Comparison of ENCODE assay signal across 12 mouse cellular contexts in genomic region chr12:102498726-102499125, GRCm38 (mm10). TPM values are rescaled to one million over a fixed set of nuclear protein-coding genes. Genes with fewer than 3 reads are reported as not detected.
A peak's percentile ranks its signal among the peaks of the same experiment; 100 is the strongest.
DNase-seq lines count a peak whose midpoint lies in the region; ATAC-seq lines count a peak whose summit lies in the region.
"Had no signal": no experiment of that assay in that cellular context is flagged by ENCODE, and none has a peak within 500 bp of the region (broad histone marks: within the 10 kb centered on the region; RNA-seq: fewer than 3 reads in every experiment).

No protein-coding gene starts in this region.

- H3K4me1 ChIP-seq in intestine, embryonic 14.5 days (replicated peaks; ENCODE audit: control insufficient read depth, insufficient read depth, low read length), result no peaks in the 10 kb centered on the region; the same call in 1 of the 2 replicates
- no peaks in the 10 kb centered on the region for H3K4me1 ChIP-seq in intestine, embryonic 16.5 days (ENCODE audit: control insufficient read depth, insufficient read depth, low read length)
- H3K4me1 ChIP-seq in midbrain, embryonic 11.5 days (ENCODE audit: control insufficient read depth, insufficient read depth, low read length), result no peaks in the 10 kb centered on the region

- H3K36me3 ChIP-seq in intestine, embryonic 14.5 days (ENCODE audit: control insufficient read depth, insufficient read depth, low read length), result peaks cover 30% of the 10 kb centered on the region
- peaks cover 6% of the 10 kb centered on the region; the same call in 1 of the 2 replicates for H3K36me3 ChIP-seq in intestine, embryonic 16.5 days (ENCODE audit: control insufficient read depth, insufficient read depth, low read length)
- H3K36me3 ChIP-seq in midbrain, embryonic 11.5 days (ENCODE audit: control insufficient read depth, insufficient read depth, low read length), result no peaks in the 10 kb centered on the region

- H3K27ac ChIP-seq in intestine, embryonic 14.5 days (ENCODE audit: low read depth), result peak overlapping the region; percentile 29
- no peak overlapping the region for H3K27ac ChIP-seq in intestine, embryonic 16.5 days (ENCODE audit: low read length)
- H3K27ac ChIP-seq in midbrain, embryonic 11.5 days (ENCODE audit: low read depth, low read length), result no peak overlapping the region

- no peak overlapping the region for H3K4me2 ChIP-seq in intestine, embryonic 14.5 days (ENCODE audit: low read length)
- no peak overlapping the region for H3K4me2 ChIP-seq in intestine, embryonic 16.5 days (ENCODE audit: low read depth, low read length)
- no peak overlapping the region for H3K4me2 ChIP-seq in midbrain, embryonic 11.5 days

- no peak overlapping the region for H3K9ac ChIP-seq in intestine, embryonic 14.5 days (ENCODE audit: low read length)
- no peak overlapping the region for H3K9ac ChIP-seq in intestine, embryonic 16.5 days (ENCODE audit: low read depth, low read length)
- no peak overlapping the region for H3K9ac ChIP-seq in midbrain, embryonic 11.5 days (ENCODE audit: low read length)

- peak; percentile 64 for DNase-seq in intestine, embryonic 14.5 days (ENCODE audit: low spot score)
- peak; percentile 83 for DNase-seq in forelimb bud, embryonic 11.5 days (ENCODE audit: low read depth, low spot score)
- peak; percentile 87 to 89 for DNase-seq in kidney, adult 8-10 months
- DNase-seq in lung, postnatal 4 days, result peak; percentile 22 to 38
- no peak for DNase-seq in left cerebral cortex, adult 18-20 months (ENCODE audit: low spot score in 2 of 2)
- DNase-seq in right cerebral cortex, postnatal 10 days (ENCODE audit: low spot score in 2 of 2), result no peak
- no peak for DNase-seq in midbrain, embryonic 11.5 days (ENCODE audit: low spot score, missing footprints)
- DNase-seq: cerebellum, adult 11 months; left cerebral cortex, postnatal 4 days had no signal

- H3K4me3 ChIP-seq in intestine, embryonic 14.5 days (ENCODE audit: low read depth, low read length), result no peak overlapping the region
- no peak overlapping the region for H3K4me3 ChIP-seq in intestine, embryonic 16.5 days (ENCODE audit: low read length)
- no peak overlapping the region for H3K4me3 ChIP-seq in midbrain, embryonic 11.5 days (ENCODE audit: low read depth, low read length)

- 42% methylated on average over 8 of the region's 8 CpGs for WGBS in intestine, embryonic 14.5 days
- WGBS in intestine, embryonic 16.5 days, result 54% methylated on average over 8 of the region's 8 CpGs
- WGBS in midbrain, embryonic 11.5 days, result 77% methylated on average over 8 of the region's 8 CpGs

- no peaks in the 10 kb centered on the region for H3K27me3 ChIP-seq in intestine, embryonic 14.5 days (replicated peaks; ENCODE audit: control insufficient read depth, insufficient read depth, low read length)
- H3K27me3 ChIP-seq in intestine, embryonic 16.5 days (replicated peaks; ENCODE audit: control insufficient read depth, insufficient read depth, low read length), result no peaks in the 10 kb centered on the region
- H3K27me3 ChIP-seq in midbrain, embryonic 11.5 days (ENCODE audit: control insufficient read depth, insufficient read depth, low read length), result no peaks in the 10 kb centered on the region
- H3K27me3 ChIP-seq: CH12.LX had no signal

- no peaks in the 10 kb centered on the region for H3K9me3 ChIP-seq in intestine, embryonic 14.5 days (ENCODE audit: control insufficient read depth, low read length)
- no peaks in the 10 kb centered on the region for H3K9me3 ChIP-seq in intestine, embryonic 16.5 days (ENCODE audit: control insufficient read depth, low read length)
- H3K9me3 ChIP-seq in midbrain, embryonic 11.5 days (ENCODE audit: control insufficient read depth, low read length), result no peaks in the 10 kb centered on the region

- peak; percentile 69 for ATAC-seq in intestine, embryonic 14.5 days (replicated peaks; ENCODE audit: low FRiP score, low TSS enrichment, low read depth)
- no peak; the same call in 1 of the 2 replicates for ATAC-seq in intestine, embryonic 16.5 days
- no peak for ATAC-seq in midbrain, embryonic 11.5 days (ENCODE audit: low FRiP score)

RNA-seq across cellular contexts. Expression of gene Golga5, which starts 29.8 kb away (rescaled TPM):
- 31.5 and 35.2 TPM in 2 replicates for polyA plus RNA-seq in intestine, embryonic 14.5 days (2014; fragmentation: Nextera tagmentation; extraction: Ambion mirVana)
- 31.3 and 32.1 TPM in 2 replicates for polyA plus RNA-seq in intestine, embryonic 16.5 days (2015; fragmentation: Nextera tagmentation; extraction: Ambion mirVana)
- total RNA-seq in left cerebral cortex, adult 18-20 months (2021), result 10 to 100 TPM; 25.7 to 25.9 TPM
- polyA plus RNA-seq in midbrain, embryonic 11.5 days (2014; fragmentation: Nextera tagmentation; extraction: Ambion mirVana), result 31.6 and 32.9 TPM in 2 replicates

RNA-seq across cellular contexts. Expression of gene Chga, which starts 56.0 kb away (rescaled TPM):
- 7.0 and 14.3 TPM in 2 replicates for polyA plus RNA-seq in intestine, embryonic 14.5 days (2014; fragmentation: Nextera tagmentation; extraction: Ambion mirVana)
- 26.1 and 28.0 TPM in 2 replicates for polyA plus RNA-seq in intestine, embryonic 16.5 days (2015; fragmentation: Nextera tagmentation; extraction: Ambion mirVana)
- total RNA-seq in left cerebral cortex, adult 18-20 months (2021), result 100 to 1,000 TPM; 151 to 236 TPM
- 23.5 and 24.0 TPM in 2 replicates for polyA plus RNA-seq in midbrain, embryonic 11.5 days (2014; fragmentation: Nextera tagmentation; extraction: Ambion mirVana)
- total RNA-seq: CH12.LX; neutrophil, adult 5-6 weeks had no signal

RNA-seq across cellular contexts. Expression of gene Lgmn, which starts 59.1 kb away (rescaled TPM):
- 79.6 and 82.7 TPM in 2 replicates for polyA plus RNA-seq in intestine, embryonic 14.5 days (2014; fragmentation: Nextera tagmentation; extraction: Ambion mirVana)
- polyA plus RNA-seq in intestine, embryonic 16.5 days (2015; fragmentation: Nextera tagmentation; extraction: Ambion mirVana), result 92.4 and 100 TPM in 2 replicates
- 100 to 1,000 TPM in 1 of 2 experiments, 10 to 100 TPM in 1; 99.1 to 102 TPM for total RNA-seq in left cerebral cortex, adult 18-20 months (2021)
- polyA plus RNA-seq in midbrain, embryonic 11.5 days (2014; fragmentation: Nextera tagmentation; extraction: Ambion mirVana), result 61.3 and 63.6 TPM in 2 replicates

Comparison
In these comparisons a context has a peak if more than half of its experiments do, and no peak if none do; other contexts are left out.
1. DNase-seq: peak in intestine, embryonic 14.5 days (single experiment), forelimb bud, embryonic 11.5 days (single experiment), kidney, adult 8-10 months (2 of 2) and lung, postnatal 4 days (2 of 2); none in left cerebral cortex, adult 18-20 months (0 of 2), right cerebral cortex, postnatal 10 days (0 of 2) and midbrain, embryonic 11.5 days (single experiment).